Mouse (Mus musculus): Measurements from ENCODE around the gene Ralgps1. TPM values are rescaled to one million over a fixed set of nuclear protein-coding genes. Genes with fewer than 3 reads are reported as not detected.

The Ralgps1 gene
- polyA plus RNA-seq, 1 experiment from 2014 or later, result 8.0 TPM

- Histone ChIP-seq H3K4me3 (replicated peaks; ENCODE audit: low read length) (no peak overlapping the region), H3K4me1 (ENCODE audit: control insufficient read depth, insufficient read depth, low read length) (0 out of 2 replicates have a peak, but pooled peaks cover 3% of the 10 kb centered on the region), H3K36me3 (ENCODE audit: control insufficient read depth, insufficient read depth, low read length) (no peaks in the 10 kb centered on the region), H3K9ac (ENCODE audit: low read length) (no peak overlapping the region), H3K9me3 (replicated peaks; ENCODE audit: control insufficient read depth, low read length) (no peaks in the 10 kb centered on the region), H3K4me2 (ENCODE audit: low read depth, low read length) (no peak overlapping the region), H3K27ac (ENCODE audit: low read length) (no peak overlapping the region), H3K27me3 (ENCODE audit: control insufficient read depth, insufficient read depth, low read length) (no peaks in the 10 kb centered on the region)
- WGBS, result 75% methylated on average over 7 of the region's 7 CpGs
- no peak for ATAC-seq (ENCODE audit: insufficient read depth, low FRiP score)
These were observed 27.8 kb upstream of the Ralgps1 start for GRCm38 (mm10) chr2:33399091-33399490.

- Histone ChIP-seq H3K4me2 (ENCODE audit: low read depth, low read length) (no peak overlapping the region), H3K4me1 (ENCODE audit: control insufficient read depth, insufficient read depth, low read length) (0 out of 2 replicates have a peak, but pooled peaks cover under 1% of the 10 kb centered on the region), H3K36me3 (ENCODE audit: control insufficient read depth, insufficient read depth, low read length) (no peaks in the 10 kb centered on the region), H3K27ac (ENCODE audit: low read length) (no peak overlapping the region), H3K9me3 (replicated peaks; ENCODE audit: control insufficient read depth, low read length) (no peaks in the 10 kb centered on the region), H3K27me3 (ENCODE audit: control insufficient read depth, insufficient read depth, low read length) (no peaks in the 10 kb centered on the region), H3K4me3 (replicated peaks; ENCODE audit: low read length) (no peak overlapping the region), H3K9ac (ENCODE audit: low read length) (no peak overlapping the region)
- 52% methylated on average over 4 of the region's 4 CpGs for WGBS
- no peak for ATAC-seq (ENCODE audit: insufficient read depth, low FRiP score)
These were observed 25.8 kb upstream of the Ralgps1 start for GRCm38 (mm10) chr2:33397036-33397435.

GRCm38 (mm10) chr2:33395053-33395452, 23.8 kb upstream of the Ralgps1 start:
- WGBS, result 77% methylated on average over 2 of the region's 2 CpGs
- no peak overlapping the region for H3K4me2 ChIP-seq (ENCODE audit: low read depth, low read length)
- no peak overlapping the region for H3K27ac ChIP-seq (ENCODE audit: low read length)
- H3K9me3 ChIP-seq (replicated peaks; ENCODE audit: control insufficient read depth, low read length), result no peaks in the 10 kb centered on the region
- H3K27me3 ChIP-seq (ENCODE audit: control insufficient read depth, insufficient read depth, low read length), result no peaks in the 10 kb centered on the region
- H3K4me1 ChIP-seq (ENCODE audit: control insufficient read depth, insufficient read depth, low read length), result no peaks in the 10 kb centered on the region
- no peak overlapping the region for H3K9ac ChIP-seq (ENCODE audit: low read length)
- no peaks in the 10 kb centered on the region for H3K36me3 ChIP-seq (ENCODE audit: control insufficient read depth, insufficient read depth, low read length)
- no peak overlapping the region for H3K4me3 ChIP-seq (replicated peaks; ENCODE audit: low read length)
- no peak for ATAC-seq (ENCODE audit: insufficient read depth, low FRiP score)

GRCm38 (mm10) chr2:33393951-33394635, 22.8 kb upstream of the Ralgps1 start:
- WGBS, result 70% methylated on average over 11 of the region's 11 CpGs
- H3K27ac ChIP-seq (ENCODE audit: low read length), result no peak overlapping the region

GRCm38 (mm10) chr2:33393021-33393420, 21.7 kb upstream of the Ralgps1 start:
- Histone ChIP-seq H3K4me1 (ENCODE audit: control insufficient read depth, insufficient read depth, low read length) (no peaks in the 10 kb centered on the region), H3K27ac (ENCODE audit: low read length) (no peak overlapping the region), H3K9me3 (replicated peaks; ENCODE audit: control insufficient read depth, low read length) (no peaks in the 10 kb centered on the region), H3K27me3 (ENCODE audit: control insufficient read depth, insufficient read depth, low read length) (no peaks in the 10 kb centered on the region), H3K4me2 (ENCODE audit: low read depth, low read length) (no peak overlapping the region), H3K4me3 (replicated peaks; ENCODE audit: low read length) (no peak overlapping the region), H3K36me3 (ENCODE audit: control insufficient read depth, insufficient read depth, low read length) (no peaks in the 10 kb centered on the region), H3K9ac (ENCODE audit: low read length) (no peak overlapping the region)
- no peak for ATAC-seq (ENCODE audit: insufficient read depth, low FRiP score)

More at GRCm38 (mm10) chr2:33393951-33394635, 22.8 kb upstream of the Ralgps1 start:
- H3K9me3 ChIP-seq (replicated peaks; ENCODE audit: control insufficient read depth, low read length), result no peaks in the 10 kb centered on the region
- no peak overlapping the region for H3K4me2 ChIP-seq (ENCODE audit: low read depth, low read length)
- no peaks in the 10 kb centered on the region for H3K27me3 ChIP-seq (ENCODE audit: control insufficient read depth, insufficient read depth, low read length)
- no peaks in the 10 kb centered on the region for H3K36me3 ChIP-seq (ENCODE audit: control insufficient read depth, insufficient read depth, low read length)
- H3K4me3 ChIP-seq (replicated peaks; ENCODE audit: low read length), result no peak overlapping the region
- H3K9ac ChIP-seq (ENCODE audit: low read length), result no peak overlapping the region
- H3K4me1 ChIP-seq (ENCODE audit: control insufficient read depth, insufficient read depth, low read length), result no peaks in the 10 kb centered on the region
- no peak for ATAC-seq (ENCODE audit: insufficient read depth, low FRiP score)

GRCm38 (mm10) chr2:33371648-33372408, 542 bp upstream of the Ralgps1 start:
- H3K9ac ChIP-seq (ENCODE audit: low read length), result no peak overlapping the region
- no peaks in the 10 kb centered on the region for H3K27me3 ChIP-seq (ENCODE audit: control insufficient read depth, insufficient read depth, low read length)
- no peaks in the 10 kb centered on the region for H3K9me3 ChIP-seq (replicated peaks; ENCODE audit: control insufficient read depth, low read length)
- 32% methylated on average over 18 of the region's 18 CpGs for WGBS
- H3K4me2 ChIP-seq (ENCODE audit: low read depth, low read length), result peak overlapping the region; percentile 68
- no peaks in the 10 kb centered on the region for H3K36me3 ChIP-seq (ENCODE audit: control insufficient read depth, insufficient read depth, low read length)
- ATAC-seq (ENCODE audit: insufficient read depth, low FRiP score), result no peak
- H3K4me3 ChIP-seq (replicated peaks; ENCODE audit: low read length), result peak overlapping the region; percentile 81
- H3K4me1 ChIP-seq (ENCODE audit: control insufficient read depth, insufficient read depth, low read length), result peaks cover 4% of the 10 kb centered on the region
- H3K27ac ChIP-seq (ENCODE audit: low read length), result no peak overlapping the region

- H3K9ac ChIP-seq (ENCODE audit: low read length), result peak overlapping the region; percentile 31; the same call in 1 of the 2 replicates
- H3K36me3 ChIP-seq (ENCODE audit: control insufficient read depth, insufficient read depth, low read length), result no peaks in the 10 kb centered on the region
- H3K4me1 ChIP-seq (ENCODE audit: control insufficient read depth, insufficient read depth, low read length), result peaks cover 18% of the 10 kb centered on the region
- peak overlapping the region; percentile 68 for H3K4me2 ChIP-seq (ENCODE audit: low read depth, low read length)
- peak overlapping the region; percentile 81 for H3K4me3 ChIP-seq (replicated peaks; ENCODE audit: low read length)
- no peaks in the 10 kb centered on the region for H3K9me3 ChIP-seq (replicated peaks; ENCODE audit: control insufficient read depth, low read length)
- no peaks in the 10 kb centered on the region for H3K27me3 ChIP-seq (ENCODE audit: control insufficient read depth, insufficient read depth, low read length)
- 10% methylated on average over 15 of the region's 15 CpGs for WGBS
- ATAC-seq (ENCODE audit: insufficient read depth, low FRiP score), result no peak
- H3K27ac ChIP-seq (ENCODE audit: low read length), result peak overlapping the region; percentile 32; the same call in 1 of the 2 replicates
These were observed 960 bp downstream of the Ralgps1 start for GRCm38 (mm10) chr2:33370276-33370776.

- no peak for ATAC-seq (ENCODE audit: insufficient read depth, low FRiP score)
- 74% methylated on average over 3 of the region's 3 CpGs for WGBS
- no peak overlapping the region for H3K9ac ChIP-seq (ENCODE audit: low read length)
These were observed 1.8 kb downstream of the Ralgps1 start for GRCm38 (mm10) chr2:33369453-33369852.

GRCm38 (mm10) chr2:33368486-33368885, 2.8 kb downstream of the Ralgps1 start:
- no peak overlapping the region for H3K27ac ChIP-seq (ENCODE audit: low read length)
- no peaks in the 10 kb centered on the region for H3K36me3 ChIP-seq (ENCODE audit: control insufficient read depth, insufficient read depth, low read length)
- no peak overlapping the region for H3K9ac ChIP-seq (ENCODE audit: low read length)
- no peak overlapping the region for H3K4me3 ChIP-seq (replicated peaks; ENCODE audit: low read length)
- no peak overlapping the region for H3K4me2 ChIP-seq (ENCODE audit: low read depth, low read length)
- H3K4me1 ChIP-seq (ENCODE audit: control insufficient read depth, insufficient read depth, low read length), result peaks cover 22% of the 10 kb centered on the region
- no peaks in the 10 kb centered on the region for H3K9me3 ChIP-seq (replicated peaks; ENCODE audit: control insufficient read depth, low read length)
- H3K27me3 ChIP-seq (ENCODE audit: control insufficient read depth, insufficient read depth, low read length), result no peaks in the 10 kb centered on the region
- ATAC-seq (ENCODE audit: insufficient read depth, low FRiP score), result no peak
- 88% methylated on average over 1 of the region's 1 CpGs for WGBS

More at GRCm38 (mm10) chr2:33369453-33369852, 1.8 kb downstream of the Ralgps1 start:
- no peaks in the 10 kb centered on the region for H3K9me3 ChIP-seq (replicated peaks; ENCODE audit: control insufficient read depth, low read length)
- no peak overlapping the region for H3K4me3 ChIP-seq (replicated peaks; ENCODE audit: low read length)
- H3K27ac ChIP-seq (ENCODE audit: low read length), result no peak overlapping the region
- H3K36me3 ChIP-seq (ENCODE audit: control insufficient read depth, insufficient read depth, low read length), result no peaks in the 10 kb centered on the region
- H3K4me1 ChIP-seq (ENCODE audit: control insufficient read depth, insufficient read depth, low read length), result peaks cover 22% of the 10 kb centered on the region
- no peaks in the 10 kb centered on the region for H3K27me3 ChIP-seq (ENCODE audit: control insufficient read depth, insufficient read depth, low read length)
- H3K4me2 ChIP-seq (ENCODE audit: low read depth, low read length), result no peak overlapping the region
